Mouse (Mus musculus) adrenal gland, adult (tissue): ENCODE results near the gene Dnah11.

ENCODE experiments used
- DNase-seq, 2 experiments: peaks; one replicate each; pipeline ENCODE4 v3.0.0; 2022 to 2023; ENCODE audit warnings: low spot score in 1 of 2; ENCODE audit not compliant: inconsistent age in 2 of 2

Gene Dnah11

DNA sequence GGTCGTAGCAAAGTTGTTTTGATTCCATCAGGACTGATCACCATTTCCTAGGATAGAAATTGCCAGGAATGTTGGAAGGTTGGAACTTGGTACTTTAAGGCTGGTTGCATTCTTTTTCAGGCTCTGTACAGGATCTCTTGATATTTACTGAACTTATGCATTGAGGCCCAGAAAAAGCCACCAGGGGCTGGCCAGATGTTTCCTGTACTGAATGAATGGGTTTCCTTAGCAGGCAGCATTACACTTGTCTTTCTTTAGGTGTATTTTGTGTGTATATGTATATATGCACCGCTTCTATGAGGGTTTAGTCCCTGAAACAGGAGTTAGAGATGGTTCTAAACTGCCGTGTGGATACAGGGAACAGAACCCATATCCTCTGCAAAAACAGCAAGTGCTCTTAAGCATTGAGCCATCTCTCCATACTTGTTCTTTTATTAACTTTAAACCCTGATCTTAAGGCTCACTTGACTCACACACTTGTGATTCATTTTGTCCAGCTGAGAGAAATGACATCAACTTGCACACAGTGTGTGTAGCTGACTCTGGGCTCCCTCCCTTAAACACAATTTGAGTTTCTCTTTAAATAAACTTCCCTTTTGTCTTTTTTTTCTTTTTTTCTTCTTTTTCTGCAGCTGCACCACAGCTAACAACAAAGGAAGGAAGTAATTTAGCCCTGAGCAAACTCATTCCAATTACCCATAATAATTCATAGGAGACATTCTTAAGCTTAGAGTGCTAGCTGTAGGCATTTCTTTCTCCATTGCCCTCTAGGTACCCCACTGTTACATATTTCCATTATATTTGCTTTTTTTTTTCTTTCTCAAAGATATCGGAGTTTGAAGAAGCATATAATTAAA is 330.9 kb downstream of the Dnah11 start:
- DNase-seq = no peak

- DNase-seq = no peak
Observed at GRCm38 (mm10) chr12:117862655-117863054, 336.2 kb downstream of the Dnah11 start.

GRCm38 (mm10) chr12:117861249-117861648 is 337.6 kb downstream of the Dnah11 start:
- no peak for DNase-seq

DNA sequence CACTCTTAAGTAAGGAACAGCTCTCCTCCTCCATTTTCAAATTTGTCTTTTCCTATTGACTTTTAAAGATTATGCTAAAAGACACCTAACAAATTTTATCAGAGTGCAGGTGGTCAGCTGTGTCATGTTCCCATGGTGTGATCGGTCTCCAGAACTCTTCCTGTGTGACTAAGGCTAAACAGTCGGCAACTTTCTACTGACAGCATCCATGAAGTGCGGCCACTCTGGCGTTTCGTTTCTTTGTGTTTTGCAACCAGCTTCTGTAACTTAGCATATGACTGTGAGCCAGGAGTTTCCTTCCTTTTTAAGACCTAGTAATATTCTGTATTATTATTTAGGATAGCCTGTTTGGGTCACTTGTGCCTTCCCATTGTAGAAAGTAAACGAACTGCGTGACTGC is 338.0 kb downstream of the Dnah11 start:
- DNase-seq = no peak

DNA sequence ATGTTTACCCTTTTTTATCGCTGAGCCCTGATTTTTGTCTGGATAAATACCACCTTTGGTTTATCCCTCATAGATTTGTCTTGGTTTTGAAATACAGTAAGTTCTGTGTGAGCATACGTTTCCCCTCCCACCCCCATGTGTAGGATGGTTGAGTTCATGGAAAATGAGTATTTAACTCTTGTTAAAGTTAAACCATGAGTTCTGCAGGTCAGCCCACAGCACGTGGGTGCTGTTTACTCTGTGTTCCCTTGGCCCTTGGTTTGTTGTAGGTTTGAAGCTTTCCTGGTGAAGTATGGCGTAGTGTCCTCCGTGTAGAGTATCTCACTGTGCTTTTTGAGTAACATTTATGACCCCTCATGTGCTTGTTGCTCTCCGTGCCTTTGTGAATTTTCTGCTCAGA is 341.0 kb downstream of the Dnah11 start:
- DNase-seq = no peak

GRCm38 (mm10) chr12:117857023-117857422 is 341.8 kb downstream of the Dnah11 start:
- no peak for DNase-seq

- DNase-seq = peak; percentile 34 to 79
Observed at GRCm38 (mm10) chr12:117853316-117853715, 345.5 kb downstream of the Dnah11 start.

- no peak for DNase-seq
Observed at GRCm38 (mm10) chr12:117850472-117850871, 348.4 kb downstream of the Dnah11 start.

GRCm38 (mm10) chr12:117848621-117849020 is 350.2 kb downstream of the Dnah11 start:
- no peak for DNase-seq

GRCm38 (mm10) chr12:117844917-117845316 is 353.9 kb downstream of the Dnah11 start:
- DNase-seq = no peak

- no peak for DNase-seq
Observed at GRCm38 (mm10) chr12:117844075-117844408, 354.8 kb downstream of the Dnah11 start.

DNA sequence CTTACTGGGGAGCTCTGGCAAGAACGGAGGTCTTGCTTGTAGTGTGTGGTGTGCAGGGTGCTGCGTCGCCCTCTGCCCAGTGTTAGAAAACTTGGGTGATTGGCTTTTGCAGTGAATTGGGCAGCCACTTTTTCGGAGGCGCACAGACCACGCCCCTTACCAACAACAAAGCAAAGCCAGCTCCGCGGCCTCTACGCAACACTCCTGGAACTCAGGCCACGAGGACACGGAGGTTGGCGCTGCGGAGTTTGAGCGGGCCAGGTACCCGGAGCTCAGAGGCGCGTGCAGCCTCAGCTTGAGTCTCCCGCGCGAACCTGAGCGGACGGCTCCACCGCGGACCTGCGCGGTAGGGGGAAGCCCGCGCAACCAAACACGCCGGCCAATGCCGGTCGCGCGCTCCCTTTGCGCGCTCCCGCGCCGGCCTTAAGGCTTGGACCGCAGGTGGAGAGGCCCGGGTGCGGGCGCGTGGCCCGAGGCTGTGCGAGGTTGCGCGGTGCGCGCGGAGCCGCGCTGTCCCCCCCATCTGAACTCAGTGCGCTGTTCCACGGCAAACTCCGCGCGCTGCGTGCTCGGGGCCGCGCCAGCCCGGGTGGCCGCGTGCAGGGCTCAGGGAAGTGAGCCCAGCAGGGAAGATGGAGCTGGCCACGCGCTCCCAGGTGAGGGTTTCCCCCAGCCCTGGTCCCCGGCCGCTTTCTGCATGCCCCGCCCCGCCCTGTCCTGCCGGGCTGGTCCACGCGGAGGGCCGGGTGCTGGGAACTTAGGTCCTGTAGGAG is 355.4 kb downstream of the Dnah11 start:
- DNase-seq = peak; percentile 42 to 85

GRCm38 (mm10) chr12:117842676-117843075 is 356.2 kb downstream of the Dnah11 start:
- no peak for DNase-seq

- DNase-seq = no peak
Observed at GRCm38 (mm10) chr12:117840705-117841104, 358.1 kb downstream of the Dnah11 start.

GRCm38 (mm10) chr12:117837376-117837775 is 361.5 kb downstream of the Dnah11 start:
- DNase-seq = no peak

DNA sequence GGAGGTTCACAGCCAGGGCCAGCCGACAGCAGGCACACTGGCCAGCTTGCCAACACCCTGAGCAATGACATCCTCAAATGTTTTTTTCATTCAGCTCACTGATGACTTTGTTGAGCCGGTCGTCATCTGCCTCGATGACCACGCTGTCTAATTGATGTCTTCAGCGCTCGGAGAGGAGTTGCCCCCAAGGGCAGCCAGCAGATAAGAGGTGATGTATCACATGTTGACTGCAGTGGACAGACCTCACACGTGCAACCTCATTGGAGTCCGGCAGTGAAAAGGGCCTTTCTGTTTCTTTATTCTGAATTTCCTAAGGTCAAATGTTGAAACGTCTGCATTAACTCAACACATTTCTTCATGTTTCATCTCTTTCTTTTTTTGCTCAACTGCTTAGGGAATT is 363.5 kb downstream of the Dnah11 start:
- peak in 1 of 2 experiments; percentile 55 for DNase-seq

DNA sequence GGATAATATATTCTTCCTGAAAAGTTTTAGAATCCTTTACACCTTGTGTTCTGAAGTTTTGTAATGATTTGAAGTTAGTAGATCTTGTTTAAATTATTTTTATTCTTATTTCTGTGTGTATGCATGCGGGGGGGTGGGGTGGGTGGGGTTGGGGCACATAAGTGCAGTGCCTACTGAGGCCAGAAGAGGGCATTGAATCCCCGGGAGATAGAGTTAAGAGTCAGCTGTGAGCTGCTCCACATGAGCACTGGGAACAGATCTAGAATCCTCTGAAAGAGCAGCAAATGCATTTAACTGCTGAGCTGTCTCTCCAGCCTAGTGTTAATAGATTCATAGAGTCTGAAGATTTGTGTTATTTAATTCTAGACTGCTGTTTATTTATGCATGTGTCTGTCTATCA is 364.2 kb downstream of the Dnah11 start:
- DNase-seq = no peak

GRCm38 (mm10) chr12:117832190-117832589 is 366.7 kb downstream of the Dnah11 start:
- no peak for DNase-seq

GRCm38 (mm10) chr12:117831351-117831961 is 367.4 kb downstream of the Dnah11 start:
- DNase-seq = no peak

GRCm38 (mm10) chr12:117828350-117828749 is 370.5 kb downstream of the Dnah11 start:
- peak in 1 of 2 experiments; percentile 82 for DNase-seq
